Mouse (Mus musculus): Measurements from ENCODE around the gene Id2. TPM values are rescaled to one million over a fixed set of nuclear protein-coding genes. Genes with fewer than 3 reads are reported as not detected.

The Id2 gene
- 10 to 100 TPM in 1 of 2 experiments, 1 to 10 TPM in 1; 6.4 to 15.6 TPM for polyA plus RNA-seq (2012; fragmentation: generic; extraction: Trizol)

DNA sequence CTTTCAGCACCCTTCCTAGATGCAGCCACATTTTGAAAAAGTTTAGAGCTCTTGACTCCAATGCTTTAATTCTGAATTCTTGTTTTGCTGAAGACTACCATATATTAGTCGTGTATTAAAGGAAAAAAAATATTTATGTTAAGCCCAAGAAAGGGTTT lies at the start of gene Id2:
Gene Id2, minus strand, starts transcription at position 89 of the 158 bp plus-strand sequence.

Other genes with a start within 250 kb of the Id2 start
- gene Kidins220, start 122.2 kb downstream of the Id2 start, polyA plus RNA-seq (2012; fragmentation: generic; extraction: Trizol), result 10 to 100 TPM in 1 of 2 experiments, under 1 TPM in 1; 0.48 to 15.0 TPM